Mouse (Mus musculus) kidney, adult 2 months (tissue): ENCODE data around the gene Vmn1r19. TPM values are rescaled to one million over a fixed set of nuclear protein-coding genes. Genes with fewer than 3 reads are reported as not detected.
A peak's percentile ranks its signal among the peaks of the same experiment; 100 is the strongest.
"Not testable (repeated sequence)": the region's sequence is repeated elsewhere in the genome, so short reads cannot be mapped to it uniquely, and the experiment has no call there.

Source experiments
- DNase-seq: peaks from one replicate; pipeline ENCODE4 v3.0.0; 2021
- H3K27ac ChIP-seq: fragments of 200-500 bp; 2 replicates; pipeline ENCODE4 v1.5.1; 2012; ENCODE audit warnings: low read depth, low read length, control low read depth, inconsistent platforms; ENCODE audit not compliant: insufficient read depth
- H3K27me3 ChIP-seq: fragments of 200-500 bp; replicated peaks from 2 replicates; pipeline ENCODE4 v1.6.1; 2012; ENCODE audit warnings: mild to moderate bottlenecking, moderate library complexity, low read length, inconsistent platforms; ENCODE audit not compliant: control insufficient read depth, insufficient read depth
- H3K36me3 ChIP-seq: fragments of 200-500 bp; 2 replicates; pipeline ENCODE4 v1.6.1; 2012; ENCODE audit warnings: mild to moderate bottlenecking, moderate library complexity, low read length, inconsistent platforms; ENCODE audit not compliant: control insufficient read depth, insufficient read depth
- H3K4me1 ChIP-seq: fragments of 200-500 bp; 2 replicates; pipeline ENCODE4 v1.6.1; 2011; ENCODE audit warnings: low read length; ENCODE audit not compliant: control insufficient read depth, insufficient read depth
- H3K4me3 ChIP-seq: fragments of 200-500 bp; 2 replicates; pipeline ENCODE4 v1.5.1; 2011; ENCODE audit warnings: mild to moderate bottlenecking, low read depth, low read length, control low read depth; ENCODE audit not compliant: insufficient read depth
- CTCF ChIP-seq: fragments of 200-500 bp; conservative IDR thresholded peaks from 2 replicates; pipeline ENCODE4 v1.5.1; 2011; ENCODE audit warnings: low read depth, mild to moderate bottlenecking, control low read depth, low read length, moderate library complexity, mixed read lengths; ENCODE audit not compliant: insufficient read depth, insufficient read length
- POLR2A ChIP-seq: fragments of 200-500 bp; IDR thresholded peaks from one replicate; pipeline ENCODE4 v1.6.1; 2011; ENCODE audit warnings: low read depth, low read length, control low read depth
- WGBS: fragments of 180-500 bp; shearing (Covaris S2); methylation state at CpG from one replicate; pipeline ENCODE4 v1.1.7; 2018; 5-methylcytosine and 5-hydroxymethylcytosine counted together
- polyA plus RNA-seq: library from polyadenylated mRNA; depleted of rRNA; stranded (reverse); fragments of >200 nt; gene quantifications from 2 replicates; pipeline ENCODE4 v1.2.3, GENCODE M21; 2012; rRNA removed

Vmn1r19 gene
- 0.23 TPM in 2 replicates for polyA plus RNA-seq

DNA sequence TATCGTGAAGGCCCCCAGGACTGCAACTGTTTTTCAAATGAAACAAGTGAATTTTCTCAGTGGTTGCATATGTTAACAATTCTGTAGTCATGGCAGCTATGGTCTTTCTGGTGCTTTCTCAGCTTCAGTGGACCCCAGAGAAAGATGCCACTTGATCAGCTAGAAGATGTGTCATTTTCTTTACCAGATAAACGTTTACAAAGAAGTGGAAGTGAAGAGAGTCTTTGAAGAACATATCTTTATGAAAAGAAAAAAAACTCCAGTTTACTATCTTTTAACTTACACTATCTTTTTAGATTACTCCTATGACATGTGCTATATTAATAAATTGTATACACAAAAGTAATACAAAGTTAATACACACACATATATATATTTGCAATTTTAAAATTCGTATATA is at the start of gene Vmn1r19:
Gene Vmn1r19, plus strand, starts transcription at position 301 of the 400 bp plus-strand sequence.
- not testable (repeated sequence) for H3K4me3 ChIP-seq, H3K27me3 ChIP-seq, DNase-seq, H3K4me1 ChIP-seq, H3K36me3 ChIP-seq, H3K27ac ChIP-seq
- 63% methylated on average over 3 of the region's 3 CpGs for WGBS

DNA sequence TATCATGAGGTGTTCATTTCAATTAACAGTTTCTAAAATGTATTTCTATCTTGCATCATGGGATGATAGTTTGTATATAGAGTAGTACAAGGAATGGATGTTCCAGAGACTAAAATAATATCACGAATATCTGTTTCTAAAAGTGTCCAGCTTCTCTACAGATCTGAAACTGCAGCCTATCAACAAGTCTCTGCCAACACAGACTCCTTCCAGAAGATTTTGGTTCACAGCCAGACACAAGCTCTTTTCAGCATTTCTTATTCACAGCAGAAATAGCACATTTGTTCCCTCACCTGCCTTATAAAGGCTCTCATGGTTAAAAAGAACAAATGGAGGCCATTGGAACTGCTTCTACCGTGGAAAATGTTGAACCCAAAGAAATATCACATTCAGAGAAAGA is 46.7 kb upstream of the Vmn1r19 start:
- Histone ChIP-seq H3K36me3 (no peaks in the 10 kb centered on the region), H3K27ac (no peak overlapping the region), H3K4me3 (no peak overlapping the region), H3K27me3 (no peaks in the 10 kb centered on the region), H3K4me1 (no peaks in the 10 kb centered on the region)
- WGBS: 68% methylated on average over 2 of the region's 2 CpGs
- DNase-seq: no peak
- no peak for TF ChIP-seq POLR2A
- no peak for TF ChIP-seq CTCF

DNA sequence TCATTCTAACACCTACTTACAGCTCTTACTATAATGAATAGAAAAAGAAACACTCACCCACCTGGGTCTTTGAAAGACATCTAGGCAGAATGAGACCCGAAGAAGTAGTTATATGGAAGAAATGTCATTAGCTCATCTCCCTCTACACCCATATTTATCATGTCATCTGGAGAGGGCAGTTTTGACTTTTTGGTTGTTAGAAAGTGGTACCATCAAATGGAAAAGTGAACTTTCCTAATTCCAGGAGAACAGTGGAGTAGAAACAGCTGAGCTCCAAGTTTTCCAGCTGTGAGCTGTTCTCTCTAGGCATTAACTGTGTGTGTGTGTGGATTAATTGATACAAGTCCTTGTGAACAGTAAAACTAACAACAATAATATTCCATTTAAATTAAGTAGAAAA is 40.0 kb upstream of the Vmn1r19 start, which contains the start of gene Vmn1r17:
Gene Vmn1r17, minus strand, starts transcription at position 101 of the 400 bp plus-strand sequence.
- no peaks in the 10 kb centered on the region for H3K4me1 ChIP-seq
- 84% methylated on average over 1 of the region's 1 CpGs for WGBS
- TF ChIP-seq POLR2A (no peak), CTCF (no peak)
- no peak within 1 kb of the TSS for H3K27ac ChIP-seq
- H3K27me3 ChIP-seq: no peaks in the 10 kb centered on the region
- DNase-seq: no peak
- no peak within 1 kb of the TSS for H3K4me3 ChIP-seq
- H3K36me3 ChIP-seq: no peaks in the 10 kb centered on the region

DNA sequence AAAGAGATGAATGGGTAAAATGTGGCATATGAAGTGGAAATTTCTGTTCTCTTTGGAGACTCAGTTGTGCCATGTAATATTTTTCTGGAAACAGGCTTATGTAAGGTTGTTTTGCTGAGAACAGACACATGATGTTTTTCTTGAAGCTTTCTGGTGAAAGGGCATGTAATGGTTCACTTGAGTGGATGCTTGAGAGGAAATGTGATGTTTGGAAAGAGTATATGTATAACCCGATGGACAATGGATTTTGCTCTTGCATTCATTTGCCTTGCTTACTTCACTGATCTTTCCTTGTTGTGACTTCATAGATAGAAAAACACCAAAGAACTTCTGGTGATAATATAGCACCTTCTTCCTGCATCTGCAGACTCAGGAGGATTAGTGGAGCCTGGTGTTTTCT is 37.7 kb upstream of the Vmn1r19 start:
- not testable (repeated sequence) for H3K4me1 ChIP-seq, H3K27me3 ChIP-seq, H3K36me3 ChIP-seq, H3K27ac ChIP-seq, H3K4me3 ChIP-seq
- 78% methylated on average over 1 of the region's 1 CpGs for WGBS
- DNase-seq: peak; percentile 55

DNA sequence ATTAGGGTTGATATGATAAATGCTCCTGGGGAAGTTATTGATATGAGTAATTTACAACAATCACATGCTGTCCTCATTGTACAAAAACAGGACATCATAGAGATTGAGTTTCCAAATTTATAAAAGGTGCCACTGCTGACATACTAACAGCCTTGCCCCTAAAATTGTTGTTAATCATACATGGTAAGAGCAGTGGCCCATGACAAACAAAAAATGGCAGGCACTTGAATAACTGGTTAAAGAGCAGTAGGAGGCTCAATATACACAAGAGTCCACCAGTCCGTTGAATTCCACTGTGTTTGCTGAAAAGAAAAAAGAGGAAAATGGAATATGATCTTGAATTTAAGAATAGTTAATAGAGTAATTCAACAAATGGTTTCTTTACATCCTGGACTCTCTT is 36.1 kb upstream of the Vmn1r19 start:
- Histone ChIP-seq H3K27me3 (no peaks in the 10 kb centered on the region), H3K4me3 (no peak overlapping the region), H3K4me1 (no peaks in the 10 kb centered on the region), H3K36me3 (no peaks in the 10 kb centered on the region), H3K27ac (no peak overlapping the region)
- DNase-seq: peak; percentile 55
- 57% methylated on average over 1 of the region's 1 CpGs for WGBS
- TF ChIP-seq CTCF: no peak
- no peak for TF ChIP-seq POLR2A

DNA sequence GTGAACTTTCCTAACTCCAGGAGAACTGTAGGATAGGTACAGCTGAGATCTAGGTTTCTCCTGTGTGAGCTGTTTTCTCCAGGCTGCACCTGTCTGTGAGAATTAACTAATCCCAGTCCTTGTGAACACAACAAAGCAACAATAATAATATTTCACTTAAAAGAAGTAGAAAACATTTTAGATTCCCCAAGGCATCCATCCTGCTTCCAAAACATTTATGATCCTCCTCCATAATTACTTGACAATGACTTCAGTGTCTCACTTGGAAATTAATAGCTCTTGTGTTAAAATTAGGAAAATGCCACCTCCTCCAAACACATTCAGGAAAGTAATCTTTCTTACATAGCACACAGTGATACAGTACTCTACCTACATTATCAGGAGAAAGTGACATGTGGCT is 7.9 kb upstream of the Vmn1r19 start, which contains the start of gene Vmn1r18:
Gene Vmn1r18, minus strand, starts transcription at position 101 of the 400 bp plus-strand sequence.
- H3K27me3 ChIP-seq: no peaks in the 10 kb centered on the region
- no peaks in the 10 kb centered on the region for H3K36me3 ChIP-seq
- no peak within 1 kb of the TSS for H3K27ac ChIP-seq
- no peak for TF ChIP-seq CTCF
- no peak for TF ChIP-seq POLR2A
- H3K4me3 ChIP-seq: no peak within 1 kb of the TSS
- DNase-seq: no peak
- H3K4me1 ChIP-seq: no peaks in the 10 kb centered on the region

DNA sequence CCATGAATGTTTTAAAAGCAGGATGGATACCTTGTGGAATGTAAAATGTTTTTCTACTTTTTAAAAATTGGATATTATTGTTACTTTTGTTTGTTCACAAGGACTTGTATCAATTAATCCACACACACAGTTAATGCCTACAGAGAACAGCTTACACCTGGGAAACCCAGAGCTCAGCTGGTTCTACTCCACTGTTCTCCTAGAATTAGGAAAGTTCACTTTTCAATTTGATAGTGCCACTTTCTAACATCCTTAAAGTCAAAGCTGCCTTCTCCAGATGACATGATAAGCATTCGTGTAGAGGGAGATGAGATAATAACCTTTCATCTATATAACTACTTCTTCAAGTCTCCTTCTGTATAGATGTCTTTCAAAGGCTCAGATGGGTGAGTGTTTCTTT is 25.1 kb downstream of the Vmn1r19 start, which contains the start of gene Vmn1r20:
Gene Vmn1r20, plus strand, starts transcription at position 301 of the 400 bp plus-strand sequence.
- WGBS: 68% methylated on average over 1 of the region's 1 CpGs
- TF ChIP-seq POLR2A (no peak), CTCF (no peak)
- no peaks in the 10 kb centered on the region for H3K4me1 ChIP-seq
- no peaks in the 10 kb centered on the region for H3K36me3 ChIP-seq
- no peaks in the 10 kb centered on the region for H3K27me3 ChIP-seq
- H3K27ac ChIP-seq: no peak within 1 kb of the TSS
- H3K4me3 ChIP-seq: no peak within 1 kb of the TSS
- no peak for DNase-seq

DNA sequence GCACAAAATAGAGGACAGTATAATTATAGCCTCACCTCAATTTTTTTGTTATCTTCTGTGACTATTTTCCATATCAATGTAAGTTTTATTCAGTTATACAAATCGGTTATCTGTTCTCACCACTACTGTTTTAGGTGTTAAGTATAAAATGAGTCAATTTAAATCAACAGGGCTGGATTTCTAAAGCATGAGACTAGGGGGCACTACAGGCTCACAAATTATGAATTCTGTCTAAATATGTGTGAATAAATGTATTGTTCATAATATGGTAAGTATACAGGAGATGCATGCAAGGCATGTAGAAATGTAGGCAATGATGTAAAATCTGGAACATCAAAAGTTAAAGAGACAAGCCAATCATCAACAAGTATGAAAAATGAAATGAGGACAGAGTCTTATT is 27.6 kb downstream of the Vmn1r19 start:
- peak; percentile 8 for DNase-seq
- Histone ChIP-seq H3K27ac (no peak overlapping the region), H3K4me3 (no peak overlapping the region), H3K4me1 (no peaks in the 10 kb centered on the region), H3K27me3 (no peaks in the 10 kb centered on the region), H3K36me3 (no peaks in the 10 kb centered on the region)
- WGBS: 79% methylated on average over 1 of the region's 1 CpGs
- TF ChIP-seq POLR2A (no peak), CTCF (no peak)

Other genes with a start within 250 kb of the Vmn1r19 start
- not detected in 2 replicates for gene Vmn1r12, start 246.9 kb upstream of the Vmn1r19 start, polyA plus RNA-seq
- gene Vmn1r13, start 200.5 kb upstream of the Vmn1r19 start, polyA plus RNA-seq: not detected in 2 replicates
- gene Vmn1r14, start 172.1 kb upstream of the Vmn1r19 start, polyA plus RNA-seq: not detected in 2 replicates
- not detected in 2 replicates for gene Vmn1r15, start 145.8 kb upstream of the Vmn1r19 start, polyA plus RNA-seq
- not detected in 2 replicates for gene Vmn1r16, start 74.3 kb upstream of the Vmn1r19 start, polyA plus RNA-seq
- not detected in 2 replicates for gene Vmn1r17, start 40.1 kb upstream of the Vmn1r19 start, polyA plus RNA-seq
- not detected in 2 replicates for gene Vmn1r18, start 8.0 kb upstream of the Vmn1r19 start, polyA plus RNA-seq
- 0.30 and 0.45 TPM in 2 replicates for gene Vmn1r20, start 25.1 kb downstream of the Vmn1r19 start, polyA plus RNA-seq
- 3.2 and 6.2 TPM in 2 replicates for gene Ppm1k, start 131.7 kb downstream of the Vmn1r19 start, polyA plus RNA-seq
- 3.5 and 4.0 TPM in 2 replicates for gene Herc6, start 177.2 kb downstream of the Vmn1r19 start, polyA plus RNA-seq